Mouse (Mus musculus) hindbrain, embryonic 16.5 days (tissue): ENCODE data around the gene Unc119. TPM values are rescaled to one million over a fixed set of nuclear protein-coding genes. Genes with fewer than 3 reads are reported as not detected.

Experiments used
- ATAC-seq: fragments of 200-750 bp; cut with Nextera tagmentation; 2 replicates; pipeline ENCODE4 v1.8.0; 2017; ENCODE audit warnings: moderate TSS enrichment, moderate library complexity
- H3K27ac ChIP-seq: fragments of 300-500 bp; sonication (generic); 2 replicates; pipeline ENCODE4 v1.5.1; 2014; ENCODE audit warnings: low read depth, mild to moderate bottlenecking, control low read depth, low read length, moderate library complexity
- H3K27me3 ChIP-seq: fragments of 300-500 bp; sonication (generic); replicated peaks from 2 replicates; pipeline ENCODE4 v1.6.1; 2014; ENCODE audit warnings: low read length; ENCODE audit not compliant: control insufficient read depth, insufficient read depth
- H3K36me3 ChIP-seq: fragments of 300-500 bp; sonication (generic); 2 replicates; pipeline ENCODE4 v1.6.1; 2014; ENCODE audit warnings: mild to moderate bottlenecking, low read length, moderate library complexity, mixed read lengths; ENCODE audit not compliant: control insufficient read depth, insufficient read depth
- H3K4me1 ChIP-seq: fragments of 300-500 bp; sonication (generic); 2 replicates; pipeline ENCODE4 v1.6.1; 2014; ENCODE audit warnings: low read depth, low read length; ENCODE audit not compliant: control insufficient read depth, insufficient read depth
- H3K4me2 ChIP-seq: fragments of 300-500 bp; sonication (generic); 2 replicates; pipeline ENCODE4 v1.6.1; 2014; ENCODE audit warnings: mild to moderate bottlenecking, low read length, control low read depth, moderate library complexity
- H3K4me3 ChIP-seq: fragments of 300-500 bp; sonication (generic); 2 replicates; pipeline ENCODE4 v1.5.1; 2014; ENCODE audit warnings: mild to moderate bottlenecking, low read length, control low read depth, moderate library complexity
- H3K9ac ChIP-seq: fragments of 300-500 bp; sonication (generic); 2 replicates; pipeline ENCODE4 v1.6.1; 2014; ENCODE audit warnings: low read depth, mild to moderate bottlenecking, control low read depth, low read length, moderate library complexity
- H3K9me3 ChIP-seq: fragments of 300-500 bp; sonication (generic); 2 replicates; pipeline ENCODE4 v1.6.1; 2014; ENCODE audit warnings: mild to moderate bottlenecking, low read length, moderate library complexity; ENCODE audit not compliant: control insufficient read depth
- WGBS: fragments of 180-500 bp; shearing (Covaris S2); extraction: QIAGEN DNeasy Blood & Tissue Kit; methylation state at CpG from one replicate; pipeline ENCODE4 v1.1.7; 2014; 5-methylcytosine and 5-hydroxymethylcytosine counted together
- polyA plus RNA-seq: library from polyadenylated mRNA; unstranded; fragments of >200 nt; fragmentation: Nextera tagmentation; extraction: Ambion mirVana; gene quantifications from 2 replicates; pipeline ENCODE4 v1.2.1, GENCODE M21; 2015

The Unc119 gene
- polyA plus RNA-seq, 1 experiment from 2014 or later, result 91.1 TPM

DNA sequence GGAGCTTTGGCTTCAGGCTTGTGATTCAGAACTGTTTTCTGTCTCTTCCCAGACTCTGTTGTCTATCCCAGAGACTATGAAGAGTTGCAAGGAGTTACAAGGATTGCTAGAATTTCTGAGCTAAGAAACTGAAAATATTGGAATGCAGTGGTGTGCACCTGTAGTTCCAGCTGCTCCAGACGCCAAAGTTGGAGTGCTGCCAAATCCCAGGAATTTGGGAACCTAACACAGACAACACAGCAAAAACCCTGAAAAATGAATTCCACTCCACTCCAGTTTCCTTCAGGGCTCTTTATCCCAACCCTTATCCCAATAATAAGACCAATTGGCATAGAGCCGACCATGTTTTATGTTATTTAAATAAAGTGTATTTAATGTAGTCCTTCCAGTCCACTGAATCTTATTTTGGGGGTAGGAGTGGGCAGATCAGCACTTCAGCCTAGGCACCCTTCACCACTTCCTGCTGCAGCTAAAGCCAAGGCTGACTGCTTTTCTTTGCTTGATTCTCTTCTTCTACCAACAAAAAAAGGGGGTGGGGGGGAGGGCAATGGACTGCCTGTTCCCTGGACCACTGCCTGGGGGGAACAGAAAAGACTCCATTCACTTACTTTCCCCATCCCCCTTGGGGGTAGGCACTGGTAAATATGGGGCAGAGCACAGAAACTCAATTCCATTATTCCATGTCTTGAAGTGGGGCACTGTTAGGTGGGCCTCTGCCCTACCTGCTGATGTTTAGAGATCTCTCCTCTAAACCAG is 21.0 kb upstream of the Unc119 start:
- peak overlapping the region; percentile 47 for H3K9ac ChIP-seq

DNA sequence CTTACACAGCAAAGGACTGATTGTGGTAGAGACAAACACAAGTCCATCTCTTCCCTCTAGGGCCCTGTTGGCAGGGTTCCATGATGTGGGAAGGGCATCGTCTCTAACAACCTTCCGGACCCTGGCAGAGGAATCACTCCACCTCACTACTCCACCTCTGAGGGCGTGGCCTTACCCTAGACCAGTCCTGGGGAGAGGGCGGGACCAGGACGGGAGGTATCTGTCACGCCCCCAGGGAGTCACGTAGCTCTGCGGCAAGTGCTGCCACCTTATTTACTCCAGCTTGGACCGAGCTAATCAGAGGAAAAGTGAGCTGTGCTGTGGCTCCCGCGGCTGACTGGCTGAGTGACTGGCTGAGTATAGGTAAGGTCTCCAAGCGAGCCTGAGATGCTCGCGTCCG is 20.4 kb upstream of the Unc119 start, which contains the start of gene Aldoc:
TSS of gene Aldoc (plus strand) at position 109 of the 400 bp plus-strand sequence.
- Histone ChIP-seq H3K4me1 (peaks cover 3% of the 10 kb centered on the region; the same call in 1 of the 2 replicates), H3K9me3 (no peaks in the 10 kb centered on the region), H3K4me3 (peak within 1 kb of the TSS; percentile 39), H3K9ac (peak within 1 kb of the TSS; percentile 47), H3K27ac (peak within 1 kb of the TSS; percentile 76), H3K36me3 (no peaks in the 10 kb centered on the region; the same call in 1 of the 2 replicates), H3K27me3 (no peaks in the 10 kb centered on the region), H3K4me2 (peak within 1 kb of the TSS; percentile 42)
- WGBS, result 10% methylated on average over 15 of the region's 15 CpGs
- ATAC-seq, result peak; percentile 88

More for the DNA sequence above, 21.0 kb upstream of the Unc119 start:
- H3K9me3 ChIP-seq, result no peaks in the 10 kb centered on the region
- H3K27ac ChIP-seq, result peak overlapping the region; percentile 76
- H3K36me3 ChIP-seq, result no peaks in the 10 kb centered on the region; the same call in 1 of the 2 replicates
- no peaks in the 10 kb centered on the region for H3K27me3 ChIP-seq
- H3K4me1 ChIP-seq, result peaks cover 3% of the 10 kb centered on the region; the same call in 1 of the 2 replicates
- peak overlapping the region; percentile 39 for H3K4me3 ChIP-seq
- peak; percentile 82 for ATAC-seq
- 52% methylated on average over 2 of the region's 2 CpGs for WGBS
- peak overlapping the region; percentile 42 for H3K4me2 ChIP-seq

DNA sequence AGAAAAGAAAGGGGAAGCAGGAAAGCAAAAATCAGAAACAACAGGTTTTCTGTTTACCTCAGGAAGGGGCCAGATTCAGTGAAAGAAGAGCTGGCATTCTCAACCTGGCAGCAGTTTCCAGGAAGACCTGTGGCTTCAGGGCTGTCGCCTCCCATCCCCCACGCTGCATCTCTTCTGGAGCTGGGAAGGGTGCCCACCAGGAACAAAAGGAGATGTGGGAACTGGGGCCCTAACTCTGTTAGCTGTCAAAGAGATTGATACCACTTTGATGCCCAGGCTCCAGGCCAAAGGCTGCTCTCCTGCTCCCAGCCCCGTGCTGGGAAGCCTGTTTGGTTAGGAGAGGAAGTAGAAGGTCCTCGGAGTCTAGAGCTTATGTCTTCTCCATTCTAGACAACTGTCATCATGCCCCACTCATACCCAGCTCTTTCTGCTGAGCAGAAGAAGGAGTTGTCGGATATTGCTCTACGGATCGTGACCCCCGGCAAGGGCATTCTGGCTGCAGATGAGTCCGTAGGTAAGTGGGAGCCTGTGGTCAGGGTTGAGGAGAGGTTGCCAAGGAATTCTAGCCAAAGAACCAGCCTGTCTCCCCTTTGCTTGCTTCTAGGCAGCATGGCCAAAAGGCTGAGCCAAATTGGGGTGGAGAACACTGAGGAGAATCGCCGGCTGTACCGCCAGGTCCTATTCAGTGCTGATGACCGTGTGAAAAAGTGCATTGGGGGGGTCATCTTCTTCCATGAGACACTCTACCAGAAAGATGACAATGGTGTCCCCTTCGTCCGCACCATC is 19.1 kb upstream of the Unc119 start:
- peak overlapping the region; percentile 17; the same call in 1 of the 2 replicates for H3K9ac ChIP-seq

DNA sequence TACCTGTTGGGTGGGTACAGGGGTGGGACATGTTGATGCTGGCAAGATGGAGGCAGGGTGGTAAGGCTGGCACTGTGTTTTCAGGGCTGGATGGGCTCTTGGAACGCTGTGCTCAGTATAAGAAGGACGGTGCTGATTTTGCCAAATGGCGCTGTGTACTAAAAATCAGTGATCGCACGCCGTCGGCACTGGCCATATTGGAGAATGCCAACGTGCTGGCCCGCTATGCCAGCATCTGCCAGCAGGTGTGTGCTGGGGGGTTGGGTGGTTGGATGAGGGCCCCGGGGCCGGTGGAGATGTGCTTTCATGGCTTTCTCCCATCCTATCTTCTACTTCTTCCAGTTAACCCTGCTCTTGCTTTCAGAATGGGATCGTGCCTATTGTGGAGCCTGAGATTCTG is 18.3 kb upstream of the Unc119 start:
- Histone ChIP-seq H3K36me3 (no peaks in the 10 kb centered on the region; the same call in 1 of the 2 replicates), H3K4me1 (peaks cover 13% of the 10 kb centered on the region), H3K9me3 (no peaks in the 10 kb centered on the region), H3K9ac (no peak overlapping the region), H3K4me3 (peak overlapping the region; percentile 39), H3K27me3 (no peaks in the 10 kb centered on the region), H3K4me2 (peak overlapping the region; percentile 42), H3K27ac (peak overlapping the region; percentile 67)
- no peak for ATAC-seq
- WGBS, result 85% methylated on average over 12 of the region's 12 CpGs

More for the DNA sequence above, 19.1 kb upstream of the Unc119 start:
- no peaks in the 10 kb centered on the region for H3K27me3 ChIP-seq
- peak overlapping the region; percentile 39 for H3K4me3 ChIP-seq
- H3K36me3 ChIP-seq, result no peaks in the 10 kb centered on the region; the same call in 1 of the 2 replicates
- peak overlapping the region; percentile 76 for H3K27ac ChIP-seq
- peak overlapping the region; percentile 42 for H3K4me2 ChIP-seq
- WGBS, result 68% methylated on average over 15 of the region's 15 CpGs
- peak; percentile 48; the same call in 1 of the 2 replicates for ATAC-seq
- no peaks in the 10 kb centered on the region for H3K9me3 ChIP-seq
- peaks cover 8% of the 10 kb centered on the region for H3K4me1 ChIP-seq

DNA sequence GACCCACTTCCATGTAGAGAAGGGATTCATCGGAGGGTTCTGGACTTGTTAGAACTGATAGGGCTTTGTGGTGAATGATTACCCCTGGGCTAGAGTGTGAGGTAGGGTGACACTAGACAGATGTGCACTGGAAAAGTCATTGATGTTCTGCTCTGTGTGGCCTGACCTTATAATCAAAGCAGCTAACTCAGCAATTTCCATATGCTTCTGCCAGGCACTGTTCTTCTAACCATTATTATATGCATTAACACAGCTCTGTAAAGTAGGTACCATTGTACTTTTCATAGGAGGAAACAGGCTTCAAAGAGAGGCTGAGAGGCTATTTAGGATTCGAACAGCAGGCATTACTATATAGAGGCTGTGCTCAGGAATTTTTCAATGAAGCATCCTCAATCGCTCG is 16.1 kb upstream of the Unc119 start:
- Histone ChIP-seq H3K36me3 (no peaks in the 10 kb centered on the region), H3K9ac (no peak overlapping the region), H3K4me2 (no peak overlapping the region), H3K27me3 (no peaks in the 10 kb centered on the region), H3K4me1 (peaks cover 13% of the 10 kb centered on the region), H3K27ac (no peak overlapping the region), H3K9me3 (no peaks in the 10 kb centered on the region), H3K4me3 (no peak overlapping the region)
- no peak for ATAC-seq
- WGBS, result 90% methylated on average over 4 of the region's 4 CpGs

DNA sequence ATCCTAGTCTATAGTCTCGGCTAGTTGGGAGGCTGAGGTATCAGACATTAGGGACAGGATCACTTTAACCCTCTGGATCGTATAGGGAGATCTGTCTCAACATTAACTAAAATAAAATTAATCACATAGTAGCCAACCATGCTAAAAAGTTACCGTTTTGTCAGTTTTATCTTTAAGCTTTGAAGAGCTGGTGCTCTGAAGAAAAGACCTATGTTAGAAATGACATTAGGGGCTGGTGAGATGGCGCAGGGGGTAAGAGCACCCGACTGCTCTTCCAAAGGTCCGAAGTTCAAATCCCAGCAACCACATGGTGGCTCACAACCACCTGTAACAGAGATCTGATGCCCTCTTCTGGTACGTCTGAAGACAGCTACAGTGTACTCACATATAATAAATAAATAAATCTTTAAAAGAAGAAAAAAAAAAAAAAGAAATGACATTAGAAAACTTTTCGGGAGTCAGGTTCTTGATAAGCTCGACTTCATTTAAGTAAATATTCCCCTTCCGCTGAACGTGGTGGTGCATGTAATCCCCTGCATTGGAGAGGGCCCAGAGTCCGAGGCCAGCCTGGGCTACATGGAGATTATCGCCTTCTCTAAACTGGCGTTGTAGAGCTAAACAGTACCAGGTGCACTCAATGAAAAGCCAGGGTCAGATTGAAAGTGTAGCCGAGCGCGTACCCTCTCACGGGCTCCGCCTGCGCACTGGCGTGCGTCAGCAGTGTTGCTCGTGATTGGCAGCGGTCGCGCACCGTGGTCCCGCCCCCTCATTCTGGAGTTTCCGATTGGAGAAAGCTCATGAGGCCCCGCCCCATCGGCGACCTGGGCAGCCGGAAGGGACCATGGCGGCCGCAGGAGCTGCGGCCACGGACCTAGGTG is 15.4 kb upstream of the Unc119 start, which contains the start of gene Pigs:
TSS of gene Pigs (plus strand) at position 782 of the 878 bp plus-strand sequence.
- Histone ChIP-seq H3K9ac (peak within 1 kb of the TSS; percentile 87), H3K9me3 (no peaks in the 10 kb centered on the region), H3K4me3 (peak within 1 kb of the TSS; percentile 76), H3K36me3 (peaks cover 2% of the 10 kb centered on the region; the same call in 1 of the 2 replicates), H3K27me3 (no peaks in the 10 kb centered on the region), H3K27ac (peak within 1 kb of the TSS; percentile 70), H3K4me2 (peak within 1 kb of the TSS; percentile 83), H3K4me1 (peaks cover 11% of the 10 kb centered on the region)
- peak; percentile 95 for ATAC-seq
- 13% methylated on average over 37 of the region's 37 CpGs for WGBS

DNA sequence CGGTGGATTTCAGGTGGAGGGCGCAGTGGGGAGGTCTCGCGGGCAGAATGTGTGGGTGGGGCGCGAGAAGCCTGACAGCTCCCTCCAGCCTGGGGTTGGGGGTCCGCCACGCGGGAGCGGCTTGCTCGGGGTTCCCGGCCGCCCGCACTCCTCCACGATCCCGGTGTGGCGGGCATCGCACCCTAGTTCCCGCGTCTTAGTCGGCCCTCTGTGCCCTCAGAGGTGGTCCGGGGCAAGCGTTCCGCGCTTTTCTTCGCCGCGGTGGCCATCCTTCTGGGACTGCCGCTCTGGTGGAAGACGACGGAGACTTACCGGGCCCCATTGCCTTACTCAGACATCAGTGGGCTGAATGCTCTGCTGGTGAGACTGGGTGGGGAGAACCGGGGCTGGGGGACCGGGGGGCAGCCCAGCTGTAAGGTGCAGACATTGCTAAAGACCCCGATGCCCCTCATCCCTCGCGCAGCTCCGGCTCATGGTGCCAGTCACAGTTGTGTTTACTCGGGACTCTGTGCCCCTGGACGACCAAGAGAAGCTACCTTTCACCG is 14.7 kb upstream of the Unc119 start:
- Histone ChIP-seq H3K36me3 (peaks cover 9% of the 10 kb centered on the region), H3K27ac (peak overlapping the region; percentile 42), H3K9me3 (no peaks in the 10 kb centered on the region), H3K4me1 (peaks cover 10% of the 10 kb centered on the region), H3K4me3 (peak overlapping the region; percentile 76), H3K4me2 (peak overlapping the region; percentile 83), H3K9ac (peak overlapping the region; percentile 87), H3K27me3 (no peaks in the 10 kb centered on the region)
- under 1% methylated on average over 40 of the region's 41 CpGs for WGBS
- peak; percentile 63 for ATAC-seq

DNA sequence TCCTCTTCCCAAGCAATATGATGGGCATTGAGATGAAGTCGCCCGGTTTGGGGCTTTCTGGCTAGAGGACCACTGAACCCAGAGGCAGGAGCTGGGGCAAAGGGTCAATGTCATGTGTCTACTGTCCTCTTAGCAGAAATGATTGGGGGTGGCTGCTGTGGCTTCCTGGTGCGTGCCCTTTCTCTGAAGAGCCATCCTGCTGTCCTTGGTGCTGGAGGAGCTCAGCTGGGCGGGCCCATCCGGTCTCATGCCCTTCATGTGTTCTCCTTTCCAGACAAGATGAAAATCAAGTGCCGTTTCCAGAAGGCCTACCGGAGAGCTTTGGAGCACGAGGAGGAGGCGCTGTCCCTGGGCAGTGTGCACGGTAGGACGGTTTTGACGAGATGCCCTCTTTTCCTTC is 10.6 kb upstream of the Unc119 start:
- no peaks in the 10 kb centered on the region for H3K27me3 ChIP-seq
- peaks cover 24% of the 10 kb centered on the region for H3K36me3 ChIP-seq
- 93% methylated on average over 12 of the region's 12 CpGs for whole genome bisulfite sequencing
- peaks cover 10% of the 10 kb centered on the region for H3K4me1 ChIP-seq
- H3K27ac ChIP-seq, result no peak overlapping the region
- no peak overlapping the region for H3K4me2 ChIP-seq
- no peak overlapping the region for H3K4me3 ChIP-seq
- H3K9ac ChIP-seq, result no peak overlapping the region
- no peak for ATAC-seq
- H3K9me3 ChIP-seq, result no peaks in the 10 kb centered on the region
